Mouse (Mus musculus) stomach, postnatal 0 days (tissue): Measurements from ENCODE around the gene Vdr. TPM values are rescaled to one million over a fixed set of nuclear protein-coding genes. Genes with fewer than 3 reads are reported as not detected.
"Not testable (repeated sequence)": the region's sequence is repeated elsewhere in the genome, so short reads cannot be mapped to it uniquely, and the experiment has no call there.

Experiments
- ATAC-seq: fragments of 200-750 bp; cut with Nextera tagmentation; 2 replicates; pipeline ENCODE4 v1.8.0; 2017; ENCODE audit not compliant: low FRiP score, low TSS enrichment
- DNase-seq: peaks from one replicate; pipeline ENCODE4 v3.0.0-alpha.2; 2016; ENCODE audit warnings: low spot score
- H3K27ac ChIP-seq: fragments of 300-500 bp; sonication (generic); replicated peaks from 2 replicates; pipeline ENCODE4 v1.5.1; 2014; ENCODE audit warnings: mild to moderate bottlenecking, control low read depth
- H3K27me3 ChIP-seq: fragments of 300-500 bp; sonication (generic); 2 replicates; pipeline ENCODE4 v1.6.1; 2014; ENCODE audit warnings: low read length; ENCODE audit not compliant: control insufficient read depth, insufficient read depth
- H3K36me3 ChIP-seq: fragments of 300-500 bp; sonication (generic); 2 replicates; pipeline ENCODE4 v1.6.1; 2014; ENCODE audit warnings: low read length, mixed read lengths; ENCODE audit not compliant: control insufficient read depth, insufficient read depth
- H3K4me1 ChIP-seq: fragments of 300-500 bp; sonication (generic); replicated peaks from 2 replicates; pipeline ENCODE4 v1.6.1; 2014; ENCODE audit warnings: antibody characterized with exemption; ENCODE audit not compliant: control insufficient read depth, insufficient read depth
- H3K4me2 ChIP-seq: fragments of 300-500 bp; sonication (generic); replicated peaks from 2 replicates; pipeline ENCODE4 v1.6.1; 2014; ENCODE audit warnings: low read depth, mild to moderate bottlenecking, control low read depth, moderate library complexity
- H3K4me3 ChIP-seq: fragments of 300-500 bp; sonication (generic); 2 replicates; pipeline ENCODE4 v1.5.1; 2014; ENCODE audit warnings: low read depth, low read length, control low read depth
- H3K9ac ChIP-seq: fragments of 300-500 bp; sonication (generic); 2 replicates; pipeline ENCODE4 v1.6.1; 2014; ENCODE audit warnings: mild to moderate bottlenecking, low read length, control low read depth, mixed read lengths
- H3K9me3 ChIP-seq: fragments of 300-500 bp; sonication (generic); 2 replicates; pipeline ENCODE4 v1.6.1; 2016; ENCODE audit warnings: low read length; ENCODE audit not compliant: control insufficient read depth
- CTCF ChIP-seq: IDR thresholded peaks from 2 replicates; pipeline ENCODE4 v1.5.1; 2016; ENCODE audit warnings: antibody characterized with exemption, low read depth, mild to moderate bottlenecking, moderate library complexity
- EP300 ChIP-seq: optimal IDR thresholded peaks from 2 replicates; pipeline ENCODE3; 2016; ENCODE audit warnings: antibody characterized with exemption
- WGBS: fragments of 180-500 bp; shearing (Covaris S2); extraction: QIAGEN DNeasy Blood & Tissue Kit; methylation state at CpG from one replicate; pipeline ENCODE4 v1.1.7; 2014; 5-methylcytosine and 5-hydroxymethylcytosine counted together
- polyA plus RNA-seq: library from polyadenylated mRNA; unstranded; fragments of >200 nt; fragmentation: Nextera tagmentation; extraction: Ambion mirVana; gene quantifications from 2 replicates; pipeline ENCODE4 v1.2.1, GENCODE M21; 2015

Vdr gene
- polyA plus RNA-seq, 1 experiment from 2014 or later = 1.4 TPM

DNA sequence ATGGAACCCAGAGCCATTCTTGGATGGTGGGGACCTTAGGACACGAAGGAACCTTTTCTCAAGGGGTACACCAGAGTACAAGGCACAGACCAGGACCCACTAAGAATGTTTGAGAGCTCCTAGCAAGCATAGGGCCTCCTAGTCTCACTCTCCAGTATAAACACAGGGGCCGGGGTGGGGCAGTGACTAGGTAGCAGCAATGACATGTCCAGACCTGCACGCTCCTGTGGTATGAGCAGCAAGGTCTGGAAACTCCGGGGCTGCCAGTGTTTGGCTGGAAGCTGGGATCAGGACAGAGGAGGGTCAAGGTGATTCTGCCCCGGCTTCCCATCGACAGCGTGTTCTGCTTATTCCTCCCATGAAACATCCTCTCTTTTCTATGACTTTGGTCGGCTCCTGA is 34.6 kb downstream of the Vdr start:
- 55% methylated on average over 8 of the region's 8 CpGs for WGBS
- ATAC-seq = peak; percentile 51; the same call in 1 of the 2 replicates

DNA sequence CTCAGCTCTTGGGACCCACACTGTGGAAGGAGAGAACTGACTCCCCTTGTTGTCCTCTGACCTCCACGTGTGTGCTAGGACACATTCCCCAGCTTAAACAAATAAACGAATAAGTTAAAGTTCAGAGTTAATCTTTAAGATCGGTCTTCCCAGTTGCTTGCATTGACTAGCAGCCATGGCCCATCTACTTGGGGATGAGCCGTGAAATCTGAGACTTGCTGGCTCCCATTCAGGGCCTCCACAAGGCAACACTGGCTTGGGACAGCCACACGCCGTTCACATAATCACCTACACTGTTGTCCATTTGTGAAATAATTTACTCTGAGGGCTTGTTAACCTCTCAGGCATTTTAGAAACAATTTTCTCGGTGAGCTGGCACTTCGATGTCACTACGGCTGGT is 36.7 kb downstream of the Vdr start:
- H3K9me3 ChIP-seq = no peaks in the 10 kb centered on the region
- H3K36me3 ChIP-seq = no peaks in the 10 kb centered on the region
- no peak overlapping the region for H3K4me2 ChIP-seq
- WGBS = 66% methylated on average over 9 of the region's 9 CpGs
- DNase-seq (no peak), ATAC-seq (no peak)
- no peaks in the 10 kb centered on the region for H3K27me3 ChIP-seq
- no peak overlapping the region for H3K27ac ChIP-seq
- H3K4me1 ChIP-seq = no peaks in the 10 kb centered on the region
- TF ChIP-seq CTCF (no peak), EP300 (no peak)
- H3K9ac ChIP-seq = no peak overlapping the region
- no peak overlapping the region for H3K4me3 ChIP-seq

More for the DNA sequence above, 34.6 kb downstream of the Vdr start:
- no peak for DNase-seq
- Histone ChIP-seq H3K4me1 (no peaks in the 10 kb centered on the region), H3K4me2 (no peak overlapping the region), H3K4me3 (no peak overlapping the region), H3K36me3 (no peaks in the 10 kb centered on the region), H3K27me3 (no peaks in the 10 kb centered on the region), H3K9me3 (no peaks in the 10 kb centered on the region), H3K27ac (peak overlapping the region; percentile 45), H3K9ac (no peak overlapping the region)
- TF ChIP-seq EP300 (no peak), CTCF (no peak)

DNA sequence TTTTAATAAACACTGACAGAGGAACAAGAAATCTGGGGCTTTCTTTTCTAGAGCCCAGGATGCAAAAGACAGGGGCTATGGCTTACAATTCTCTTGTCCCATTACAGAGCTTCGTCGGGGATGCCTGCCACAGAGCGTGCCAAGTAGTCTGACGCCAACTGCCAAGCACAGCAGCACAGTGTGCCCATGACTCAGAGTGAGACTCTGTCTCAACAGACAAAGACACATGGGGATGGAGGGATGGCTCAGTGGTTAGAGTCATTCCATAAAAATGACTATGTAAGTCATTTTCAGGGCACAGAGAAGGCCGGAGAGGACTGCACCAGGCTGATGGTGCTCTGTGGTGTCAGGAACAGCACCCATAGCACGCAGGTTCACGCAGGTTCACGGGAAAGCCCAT is 38.3 kb downstream of the Vdr start:
- Histone ChIP-seq H3K36me3 (no peaks in the 10 kb centered on the region), H3K4me3 (no peak overlapping the region), H3K4me1 (no peaks in the 10 kb centered on the region), H3K9ac (no peak overlapping the region), H3K27ac (no peak overlapping the region), H3K9me3 (no peaks in the 10 kb centered on the region), H3K27me3 (no peaks in the 10 kb centered on the region), H3K4me2 (no peak overlapping the region)
- ATAC-seq = no peak
- TF ChIP-seq CTCF = no peak
- TF ChIP-seq EP300 = no peak
- WGBS = 93% methylated on average over 8 of the region's 8 CpGs
- DNase-seq = no peak

DNA sequence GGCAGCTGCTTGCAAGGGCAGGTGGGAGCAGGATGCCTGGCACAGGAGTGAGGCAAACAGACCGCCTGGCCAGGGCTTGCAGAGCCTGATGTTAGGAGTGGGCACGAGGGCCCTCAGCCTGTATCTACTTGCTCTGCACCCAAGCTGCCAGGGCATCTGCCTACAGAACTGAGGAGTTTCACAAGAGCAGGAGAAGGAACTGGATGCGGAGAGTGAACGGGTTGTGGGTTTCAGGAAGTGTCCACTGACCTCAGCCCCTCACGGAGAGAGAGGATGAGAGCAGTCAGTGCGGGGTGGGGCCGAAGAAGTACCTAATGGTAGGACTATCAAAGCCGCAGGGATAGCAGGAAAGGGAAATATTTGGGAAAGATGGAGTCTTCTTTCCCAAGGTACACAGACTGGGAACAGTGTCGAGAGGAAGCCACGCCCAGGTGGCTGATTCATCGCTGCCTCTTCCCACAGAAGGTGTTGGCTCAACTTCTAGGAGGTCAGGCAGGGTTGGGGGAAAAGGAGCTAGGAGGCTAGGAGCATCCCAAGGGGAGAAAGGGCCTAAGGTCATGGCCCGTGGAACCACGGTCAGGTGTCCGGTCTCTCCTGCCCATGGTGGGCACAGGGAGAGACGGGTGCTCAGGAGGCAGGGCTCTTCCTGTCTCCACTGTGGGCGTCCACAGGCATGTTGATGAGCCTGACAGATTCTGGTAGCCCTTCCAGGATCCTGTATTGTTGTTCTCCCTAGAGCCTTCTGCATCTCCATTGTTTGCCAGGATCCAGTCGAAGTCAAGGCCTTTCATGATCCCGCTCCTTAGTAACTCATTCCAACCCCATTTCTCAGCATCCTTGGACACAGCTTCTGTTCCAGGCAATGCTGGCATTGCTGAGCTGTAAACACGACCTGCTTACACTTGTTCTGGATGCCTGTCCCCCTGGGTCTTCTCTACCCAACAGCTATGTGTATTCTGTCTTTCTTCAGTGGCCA is 39.1 kb downstream of the Vdr start:
- WGBS = 67% methylated on average over 19 of the region's 19 CpGs
- TF ChIP-seq CTCF (no peak), EP300 (no peak)
- Histone ChIP-seq H3K4me2 (no peak overlapping the region), H3K4me1 (no peaks in the 10 kb centered on the region), H3K27ac (peak overlapping the region; percentile 31), H3K9me3 (no peaks in the 10 kb centered on the region), H3K4me3 (no peak overlapping the region), H3K9ac (no peak overlapping the region), H3K27me3 (no peaks in the 10 kb centered on the region), H3K36me3 (no peaks in the 10 kb centered on the region)
- DNase-seq (no peak), ATAC-seq (0 out of 2 replicates have a peak, but pooled peaks have one; percentile 38)

DNA sequence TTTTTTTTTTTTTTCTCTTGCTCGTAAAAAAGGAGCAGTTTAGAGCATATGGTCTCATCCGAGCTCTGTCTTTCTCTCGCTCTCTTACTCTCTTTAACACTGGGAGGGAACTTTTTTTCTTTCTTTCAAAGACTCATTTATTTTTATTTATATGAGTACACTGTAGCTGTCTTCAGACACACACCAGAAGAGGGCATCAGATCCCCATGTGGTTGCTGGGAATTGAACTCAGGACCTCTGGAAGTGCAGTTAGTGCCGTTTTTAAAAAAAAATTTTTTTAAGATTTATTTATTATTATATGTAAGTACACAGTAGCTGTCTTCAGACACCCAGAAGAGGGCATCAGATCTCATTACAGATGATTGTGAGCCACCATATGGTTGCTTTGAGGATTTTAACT is 40.3 kb downstream of the Vdr start:
- not testable (repeated sequence) for ATAC-seq, DNase-seq, H3K4me2 ChIP-seq, H3K36me3 ChIP-seq, H3K4me1 ChIP-seq, H3K9ac ChIP-seq, H3K27ac ChIP-seq, H3K9me3 ChIP-seq, H3K27me3 ChIP-seq, H3K4me3 ChIP-seq
- peak; percentile 29 for TF ChIP-seq CTCF
- 82% methylated on average over 4 of the region's 4 CpGs for WGBS

DNA sequence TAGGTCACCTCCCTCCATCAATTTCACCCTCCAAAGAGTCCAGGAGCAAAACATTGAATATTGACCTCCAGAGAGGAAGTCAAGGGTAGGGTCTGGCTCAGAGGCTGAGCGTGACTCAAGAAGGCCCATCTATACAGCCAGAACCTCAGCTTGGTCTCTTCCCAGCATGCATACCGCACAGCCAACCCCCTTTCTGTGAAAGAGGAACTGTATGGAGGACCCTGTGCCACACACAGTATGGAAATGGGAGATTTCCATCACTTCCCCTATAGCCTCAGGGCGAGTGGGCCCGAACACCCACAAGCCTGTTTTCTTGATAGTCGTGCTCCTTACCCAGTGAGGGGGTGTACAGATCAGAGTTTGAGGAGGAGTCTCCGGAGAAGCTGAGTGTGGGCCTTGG is 41.4 kb downstream of the Vdr start:
- no peak overlapping the region for H3K4me2 ChIP-seq
- no peak overlapping the region for H3K9ac ChIP-seq
- H3K4me3 ChIP-seq = no peak overlapping the region
- ATAC-seq (no peak), DNase-seq (no peak)
- no peak overlapping the region for H3K27ac ChIP-seq
- TF ChIP-seq EP300 (no peak), CTCF (no peak)
- no peaks in the 10 kb centered on the region for H3K36me3 ChIP-seq
- H3K9me3 ChIP-seq = no peaks in the 10 kb centered on the region
- no peaks in the 10 kb centered on the region for H3K4me1 ChIP-seq
- 84% methylated on average over 6 of the region's 6 CpGs for WGBS
- H3K27me3 ChIP-seq = no peaks in the 10 kb centered on the region
